Mouse (Mus musculus) gonadal fat pad, adult 2 months (tissue): ENCODE data around the gene Ccnjl. TPM values are rescaled to one million over a fixed set of nuclear protein-coding genes. Genes with fewer than 3 reads are reported as not detected.

Source experiments
- DNase-seq: peaks from one replicate; pipeline ENCODE4 v3.0.0-alpha.2; 2012; ENCODE audit warnings: low read depth
- polyA plus RNA-seq: library from polyadenylated mRNA; depleted of rRNA; stranded (reverse); fragments of >200 nt; gene quantifications from 2 replicates; pipeline ENCODE4 v1.2.3, GENCODE M21; 2012; rRNA removed

The Ccnjl gene
- polyA plus RNA-seq, 1 experiment: 2.7 TPM

- DNase-seq: no peak
Observed at GRCm38 (mm10) chr11:43624341-43624740, 95.8 kb downstream of the Ccnjl start.

GRCm38 (mm10) chr11:43626300-43626926, 97.8 kb downstream of the Ccnjl start:
- no peak for DNase-seq

GRCm38 (mm10) chr11:43626927-43627645, 98.5 kb downstream of the Ccnjl start:
- DNase-seq: no peak

DNA sequence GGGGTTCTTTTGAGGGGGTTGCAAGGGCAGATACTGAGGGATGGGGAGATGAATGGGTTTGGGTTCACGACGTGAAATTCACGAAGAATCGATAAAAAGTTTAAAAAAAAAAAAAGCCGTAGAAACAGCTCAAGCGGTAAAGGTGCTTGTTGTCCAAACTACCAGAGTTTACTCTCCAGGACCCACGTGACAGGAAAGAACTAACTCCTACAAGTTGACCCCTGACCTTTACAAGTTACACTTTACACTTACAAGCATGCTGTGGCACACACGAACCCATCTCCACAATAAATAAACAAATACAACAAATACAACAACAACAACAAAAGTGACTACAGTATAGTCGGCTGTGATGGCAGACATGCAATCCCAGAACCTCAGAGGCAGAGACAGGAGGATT, 103.1 kb downstream of the Ccnjl start:
- no peak for DNase-seq

GRCm38 (mm10) chr11:43632566-43632965, 104.0 kb downstream of the Ccnjl start:
- DNase-seq: no peak

DNA sequence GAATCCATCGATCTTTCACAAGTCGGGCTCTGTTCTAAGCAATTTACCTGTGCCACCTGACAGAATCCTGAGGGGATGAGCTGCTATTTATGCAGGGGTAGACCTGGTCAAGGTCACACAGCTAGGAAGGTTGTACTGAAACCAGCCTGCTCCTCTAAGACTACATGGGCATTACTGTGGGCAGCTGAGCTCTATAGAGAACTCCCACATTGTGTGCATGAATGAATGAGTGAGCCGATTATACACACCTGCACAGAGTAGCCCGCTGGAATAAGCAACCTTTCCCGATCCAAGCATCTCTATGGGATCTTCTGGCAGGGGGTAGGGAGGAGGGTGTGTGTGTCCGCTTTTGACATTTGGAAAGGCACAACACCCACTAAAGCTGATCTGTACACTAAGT, 104.6 kb downstream of the Ccnjl start:
- DNase-seq: no peak

DNA sequence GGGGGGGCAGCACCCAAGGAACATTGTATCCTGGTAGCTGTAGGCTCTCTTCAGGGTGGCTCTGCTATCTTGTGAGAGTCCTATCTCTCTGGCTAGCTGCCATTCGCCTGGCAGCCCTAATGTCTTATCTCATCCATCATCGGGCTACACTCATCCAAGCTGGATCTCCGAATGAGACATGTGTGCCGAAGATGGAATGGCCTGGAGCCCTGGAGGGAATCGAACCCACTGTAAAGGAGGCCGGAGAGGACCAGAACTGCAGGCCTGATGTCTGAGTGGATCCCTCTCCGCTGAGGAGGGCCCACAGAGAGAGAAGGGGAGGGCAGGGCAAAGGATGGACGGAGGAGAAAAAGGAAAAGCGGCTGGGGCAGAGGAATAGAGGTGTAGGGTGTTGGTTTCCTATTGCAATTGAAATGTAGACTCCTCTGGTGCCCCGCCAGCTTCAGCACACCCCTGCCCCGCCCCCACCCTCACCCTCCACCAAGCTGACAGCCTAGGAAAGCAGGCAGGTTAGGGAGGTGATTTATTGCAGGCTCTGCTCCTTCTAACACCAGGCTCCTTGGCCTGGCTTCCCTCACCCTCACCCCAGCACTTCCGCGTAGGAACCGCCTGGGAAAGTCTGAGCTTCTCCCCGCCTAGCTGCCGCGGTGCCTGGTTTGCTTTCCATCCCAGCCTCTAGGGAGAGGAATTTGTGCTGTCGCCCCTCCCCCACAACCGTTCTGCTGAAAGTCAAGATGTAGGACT, 105.2 kb downstream of the Ccnjl start:
- no peak for DNase-seq

Other genes starting within 250 kb of the Ccnjl start
- 19.5 and 21.8 TPM in 2 replicates for gene Pttg1, start 102.5 kb upstream of the Ccnjl start, polyA plus RNA-seq
- 2.4 and 7.8 TPM in 2 replicates for gene Slu7, start 95.0 kb upstream of the Ccnjl start, polyA plus RNA-seq
- gene C1qtnf2, start 54.5 kb upstream of the Ccnjl start, polyA plus RNA-seq: 9.5 and 11.9 TPM in 2 replicates
- gene 4933415A04Rik, start 58.3 kb downstream of the Ccnjl start, polyA plus RNA-seq: 0.24 and 0.38 TPM in 2 replicates
- gene Fabp6, start 72.8 kb downstream of the Ccnjl start, polyA plus RNA-seq: 0.37 TPM in 1 of 2 replicates, not detected in the other
- 12.5 and 14.8 TPM in 2 replicates for gene Pwwp2a, start 153.2 kb downstream of the Ccnjl start, polyA plus RNA-seq
- gene Ttc1, start 219.2 kb downstream of the Ccnjl start, polyA plus RNA-seq: 22.0 and 23.2 TPM in 2 replicates